Mouse (Mus musculus) intestine, embryonic 15.5 days (tissue): Measurements from ENCODE around the gene Top3a. TPM values are rescaled to one million over a fixed set of nuclear protein-coding genes. Genes with fewer than 3 reads are reported as not detected.

Experiments used
- ATAC-seq: fragments of 200-750 bp; cut with Nextera tagmentation; 2 replicates; pipeline ENCODE4 v1.8.0; 2017; ENCODE audit warnings: moderate TSS enrichment, moderate library complexity
- H3K27ac ChIP-seq: fragments of 300-500 bp; sonication (generic); 2 replicates; pipeline ENCODE4 v1.5.1; 2015; ENCODE audit warnings: mild to moderate bottlenecking, inconsistent platforms
- H3K27me3 ChIP-seq: fragments of 300-500 bp; sonication (generic); replicated peaks from 2 replicates; pipeline ENCODE4 v1.6.1; 2015; ENCODE audit warnings: inconsistent platforms
- H3K36me3 ChIP-seq: fragments of 300-500 bp; sonication (generic); 2 replicates; pipeline ENCODE4 v1.6.1; 2015; ENCODE audit warnings: inconsistent platforms
- H3K4me1 ChIP-seq: fragments of 300-500 bp; sonication (generic); replicated peaks from 2 replicates; pipeline ENCODE4 v1.6.1; 2015; ENCODE audit warnings: inconsistent platforms
- H3K4me2 ChIP-seq: fragments of 300-500 bp; sonication (generic); replicated peaks from 2 replicates; pipeline ENCODE4 v1.6.1; 2015; ENCODE audit warnings: mild to moderate bottlenecking, inconsistent platforms
- H3K4me3 ChIP-seq: fragments of 300-500 bp; sonication (generic); replicated peaks from 2 replicates; pipeline ENCODE4 v1.5.1; 2015; ENCODE audit warnings: inconsistent platforms
- H3K9ac ChIP-seq: fragments of 300-500 bp; sonication (generic); 2 replicates; pipeline ENCODE4 v1.6.1; 2015; ENCODE audit warnings: inconsistent platforms
- H3K9me3 ChIP-seq: fragments of 300-500 bp; sonication (generic); 2 replicates; pipeline ENCODE4 v1.6.1; 2016; ENCODE audit warnings: inconsistent platforms
- WGBS: fragments of 180-500 bp; shearing (Covaris S2); methylation state at CpG from one replicate; pipeline ENCODE4 v1.1.7; 2015; 5-methylcytosine and 5-hydroxymethylcytosine counted together
- polyA plus RNA-seq: library from polyadenylated mRNA; unstranded; fragments of >200 nt; fragmentation: Nextera tagmentation; extraction: Ambion mirVana; gene quantifications from 2 replicates; pipeline ENCODE4 v1.2.1, GENCODE M21; 2015

Top3a gene
- polyA plus RNA-seq, 1 experiment from 2014 or later: 13.0 TPM

DNA sequence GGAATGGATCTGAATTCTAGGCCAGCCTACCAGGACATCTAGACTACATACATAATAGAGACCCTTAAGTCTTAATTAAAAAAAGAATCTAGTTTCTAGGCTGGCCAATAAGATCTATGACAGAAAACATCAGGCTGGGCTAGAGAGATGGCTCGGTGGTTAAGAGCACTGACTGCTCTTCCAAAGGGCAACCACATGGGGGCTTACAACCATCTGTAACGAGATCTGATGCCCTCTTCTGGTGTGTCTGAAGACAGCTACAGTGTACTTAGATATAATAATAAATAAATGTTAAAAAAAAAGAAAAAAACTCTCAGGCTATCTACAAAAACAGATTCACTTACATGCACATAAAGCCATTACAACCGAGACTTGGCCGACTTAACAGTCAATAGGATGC lies 22.8 kb upstream of the Top3a start:
- WGBS: 88% methylated on average over 4 of the region's 4 CpGs
- ATAC-seq: no peak
- Histone ChIP-seq H3K9ac (no peak overlapping the region), H3K36me3 (peaks cover 23% of the 10 kb centered on the region), H3K4me1 (no peaks in the 10 kb centered on the region), H3K4me2 (no peak overlapping the region), H3K9me3 (no peaks in the 10 kb centered on the region), H3K4me3 (no peak overlapping the region), H3K27ac (no peak overlapping the region), H3K27me3 (no peaks in the 10 kb centered on the region)

DNA sequence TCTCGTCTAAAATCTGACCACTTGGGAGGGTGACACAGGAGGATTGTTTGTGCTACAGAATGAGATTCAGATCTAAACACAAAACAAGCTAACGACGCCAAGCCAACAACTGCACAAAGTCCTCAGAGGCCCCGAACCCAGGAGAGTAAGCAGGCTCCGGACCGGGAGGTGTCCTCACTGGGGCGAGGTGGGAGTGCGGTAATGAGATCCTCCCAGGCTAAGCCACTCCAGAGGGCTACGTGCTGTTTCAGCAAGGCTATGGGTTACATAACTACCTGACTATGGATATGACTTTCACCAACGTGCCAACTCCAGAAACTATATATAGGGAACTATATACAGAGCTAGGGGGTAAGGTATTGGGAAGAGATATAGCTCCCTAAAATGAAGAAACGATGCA lies 19.2 kb upstream of the Top3a start:
- no peak for ATAC-seq

DNA sequence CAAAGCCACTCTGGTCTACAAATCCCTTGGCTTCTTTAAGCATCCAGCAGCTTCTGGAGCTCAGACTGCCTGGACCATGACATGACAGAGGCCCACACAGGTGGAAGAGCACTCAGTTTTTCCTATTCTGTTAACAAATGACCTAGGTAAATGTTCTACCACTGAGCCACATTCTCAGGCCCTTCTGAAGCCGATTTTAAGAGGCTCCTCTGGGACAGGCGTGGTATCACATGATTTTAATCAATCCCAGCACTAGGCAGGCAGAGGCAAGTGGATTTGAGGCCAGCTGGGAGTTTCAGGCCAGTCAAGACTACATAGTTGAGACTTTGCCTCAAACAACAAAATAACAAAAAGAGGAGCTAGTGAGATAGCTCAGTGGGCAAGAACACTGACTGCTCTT lies 13.3 kb upstream of the Top3a start:
- Histone ChIP-seq H3K9ac (no peak overlapping the region), H3K9me3 (no peaks in the 10 kb centered on the region), H3K4me2 (no peak overlapping the region), H3K36me3 (peaks cover 46% of the 10 kb centered on the region), H3K27ac (no peak overlapping the region), H3K4me3 (no peak overlapping the region), H3K27me3 (no peaks in the 10 kb centered on the region), H3K4me1 (0 out of 2 replicates have a peak, but pooled peaks cover 2% of the 10 kb centered on the region)
- no peak for ATAC-seq
- 71% methylated on average over 2 of the region's 2 CpGs for WGBS

More for the DNA sequence above, 19.2 kb upstream of the Top3a start:
- 86% methylated on average over 11 of the region's 11 CpGs for WGBS
- H3K9ac ChIP-seq: no peak overlapping the region
- H3K4me3 ChIP-seq: no peak overlapping the region
- peaks cover 32% of the 10 kb centered on the region for H3K36me3 ChIP-seq
- H3K4me1 ChIP-seq: no peaks in the 10 kb centered on the region
- H3K4me2 ChIP-seq: no peak overlapping the region
- no peak overlapping the region for H3K27ac ChIP-seq
- H3K9me3 ChIP-seq: no peaks in the 10 kb centered on the region
- H3K27me3 ChIP-seq: no peaks in the 10 kb centered on the region

DNA sequence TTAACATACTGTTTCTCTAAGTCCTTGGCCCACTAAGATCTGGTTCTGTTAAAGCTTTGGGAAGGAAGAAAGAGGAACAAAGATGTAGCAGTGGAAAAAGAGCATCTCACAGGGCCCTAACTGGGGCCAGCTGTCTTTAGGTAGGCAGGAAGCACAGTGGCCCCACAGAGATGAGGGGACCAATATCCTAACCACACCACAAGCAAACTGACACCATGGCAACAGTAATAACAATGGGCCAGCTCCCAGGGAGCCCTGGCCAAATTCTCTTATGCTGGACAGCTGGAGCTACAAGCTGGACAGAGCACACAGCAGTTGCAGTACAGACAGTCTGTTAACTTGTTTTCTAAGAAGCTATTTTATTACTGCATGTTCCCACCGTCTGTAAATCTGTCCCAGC lies 10.4 kb upstream of the Top3a start:
- peaks cover 53% of the 10 kb centered on the region for H3K36me3 ChIP-seq
- H3K4me3 ChIP-seq: no peak overlapping the region
- H3K27me3 ChIP-seq: no peaks in the 10 kb centered on the region
- no peak overlapping the region for H3K4me2 ChIP-seq
- ATAC-seq: no peak
- WGBS: 46% methylated on average over 1 of the region's 1 CpGs
- no peaks in the 10 kb centered on the region for H3K9me3 ChIP-seq
- H3K27ac ChIP-seq: no peak overlapping the region
- H3K4me1 ChIP-seq: 0 out of 2 replicates have a peak, but pooled peaks cover 2% of the 10 kb centered on the region
- H3K9ac ChIP-seq: no peak overlapping the region

DNA sequence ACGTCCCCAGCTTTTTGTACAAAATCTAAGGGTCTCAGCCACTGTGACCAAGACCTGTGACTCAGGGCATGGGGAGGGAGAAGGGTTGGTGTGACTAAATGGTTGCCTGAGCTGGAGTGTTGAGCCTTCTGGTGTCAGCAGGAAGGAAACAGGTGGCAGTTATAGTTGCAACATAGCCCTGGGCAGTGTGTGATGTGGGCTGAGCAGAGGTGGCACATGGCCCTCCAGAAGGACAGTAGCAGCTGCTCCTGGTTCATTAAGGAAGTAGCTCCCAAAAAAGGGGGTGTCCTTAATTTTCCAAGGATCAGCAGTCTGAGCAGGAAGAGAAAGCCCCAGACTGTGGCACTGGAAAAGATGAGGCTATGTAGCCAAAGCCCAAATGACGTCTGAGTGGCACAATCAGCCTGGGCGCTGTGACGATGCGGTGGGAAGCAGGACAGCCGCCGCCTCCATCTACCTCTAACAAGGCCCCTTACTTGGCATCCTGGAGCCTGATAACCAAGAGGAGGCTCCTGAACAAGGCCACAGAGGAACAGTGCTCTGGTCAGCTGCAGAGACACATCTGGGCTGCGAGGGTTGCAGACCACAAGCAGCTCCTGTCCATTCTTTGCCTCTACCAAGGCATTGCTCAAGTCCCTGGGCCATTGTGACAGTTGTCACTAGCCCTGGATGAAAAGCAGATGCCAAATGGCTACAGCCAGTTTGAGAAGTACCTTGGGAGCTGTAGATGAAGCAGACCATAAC lies 7.2 kb upstream of the Top3a start:
- no peak for ATAC-seq
- H3K4me1 ChIP-seq: peaks cover 26% of the 10 kb centered on the region
- 88% methylated on average over 8 of the region's 8 CpGs for WGBS
- no peak overlapping the region for H3K4me2 ChIP-seq
- no peak overlapping the region for H3K9ac ChIP-seq
- no peak overlapping the region for H3K27ac ChIP-seq
- no peaks in the 10 kb centered on the region for H3K27me3 ChIP-seq
- H3K36me3 ChIP-seq: peaks cover 49% of the 10 kb centered on the region
- no peaks in the 10 kb centered on the region for H3K9me3 ChIP-seq
- H3K4me3 ChIP-seq: no peak overlapping the region

DNA sequence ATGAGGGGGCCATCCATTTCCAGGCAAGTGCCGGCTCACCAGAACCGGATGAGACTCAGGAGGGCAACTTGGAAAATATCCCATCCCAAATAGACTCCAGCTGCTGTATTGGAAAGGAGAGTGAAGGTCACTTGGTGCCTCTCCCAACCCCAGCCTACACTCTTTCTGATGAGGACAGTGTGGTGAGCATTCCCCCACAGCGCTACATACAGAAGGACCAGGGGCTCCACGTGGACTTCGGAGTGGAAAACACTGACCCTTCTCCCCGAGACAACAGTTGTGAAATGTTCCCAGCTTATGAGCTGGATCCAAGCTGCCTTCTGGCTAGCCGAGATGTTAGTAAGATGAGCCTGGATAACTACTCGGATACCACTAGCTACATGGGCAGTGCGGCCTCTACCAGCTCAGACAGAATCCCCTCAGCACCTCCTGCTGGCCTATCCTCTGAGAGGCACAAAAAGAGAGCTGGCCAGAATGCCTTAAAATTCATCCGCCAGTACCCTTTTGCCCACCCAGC lies 2.6 kb upstream of the Top3a start:
- peak overlapping the region; percentile 81 for H3K4me2 ChIP-seq
- peak overlapping the region; percentile 31 for H3K4me3 ChIP-seq
- no peak for ATAC-seq
- WGBS: 88% methylated on average over 10 of the region's 10 CpGs
- H3K4me1 ChIP-seq: peaks cover 52% of the 10 kb centered on the region
- no peaks in the 10 kb centered on the region for H3K27me3 ChIP-seq
- H3K36me3 ChIP-seq: peaks cover 23% of the 10 kb centered on the region
- H3K9me3 ChIP-seq: no peaks in the 10 kb centered on the region
- H3K27ac ChIP-seq: no peak overlapping the region
- peak overlapping the region; percentile 46 for H3K9ac ChIP-seq

DNA sequence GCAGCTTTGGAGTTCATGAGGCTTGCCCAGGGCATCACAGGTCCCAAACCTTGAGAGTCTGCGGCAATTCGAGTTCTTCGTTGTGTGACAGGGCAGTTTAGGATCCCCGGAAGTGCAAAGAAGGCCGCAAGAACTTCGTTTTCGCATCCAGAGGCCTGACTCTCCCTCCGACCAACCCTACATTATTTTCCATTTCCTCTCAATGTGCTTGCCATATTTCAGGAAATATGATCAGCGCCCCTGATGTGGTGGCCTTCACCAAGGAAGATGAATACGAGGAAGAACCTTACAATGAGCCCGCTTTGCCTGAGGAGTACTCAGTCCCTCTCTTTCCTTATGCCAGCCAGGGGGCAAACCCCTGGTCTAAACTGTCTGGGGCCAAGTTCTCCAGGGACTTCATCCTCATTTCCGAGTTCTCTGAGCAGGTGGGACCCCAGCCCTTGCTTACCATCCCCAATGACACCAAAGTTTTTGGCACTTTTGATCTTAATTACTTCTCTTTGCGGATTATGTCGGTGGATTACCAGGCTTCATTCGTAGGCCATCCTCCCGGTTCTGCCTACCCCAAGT lies 721 bp upstream of the Top3a start:
- no peaks in the 10 kb centered on the region for H3K27me3 ChIP-seq
- peaks cover 12% of the 10 kb centered on the region; the same call in 1 of the 2 replicates for H3K36me3 ChIP-seq
- WGBS: 24% methylated on average over 16 of the region's 16 CpGs
- peak overlapping the region; percentile 64 for H3K4me3 ChIP-seq
- H3K4me1 ChIP-seq: peaks cover 52% of the 10 kb centered on the region
- H3K27ac ChIP-seq: peak overlapping the region; percentile 76; the same call in 1 of the 2 replicates
- no peaks in the 10 kb centered on the region for H3K9me3 ChIP-seq
- no peak for ATAC-seq
- peak overlapping the region; percentile 80 for H3K9ac ChIP-seq
- peak overlapping the region; percentile 81 for H3K4me2 ChIP-seq

DNA sequence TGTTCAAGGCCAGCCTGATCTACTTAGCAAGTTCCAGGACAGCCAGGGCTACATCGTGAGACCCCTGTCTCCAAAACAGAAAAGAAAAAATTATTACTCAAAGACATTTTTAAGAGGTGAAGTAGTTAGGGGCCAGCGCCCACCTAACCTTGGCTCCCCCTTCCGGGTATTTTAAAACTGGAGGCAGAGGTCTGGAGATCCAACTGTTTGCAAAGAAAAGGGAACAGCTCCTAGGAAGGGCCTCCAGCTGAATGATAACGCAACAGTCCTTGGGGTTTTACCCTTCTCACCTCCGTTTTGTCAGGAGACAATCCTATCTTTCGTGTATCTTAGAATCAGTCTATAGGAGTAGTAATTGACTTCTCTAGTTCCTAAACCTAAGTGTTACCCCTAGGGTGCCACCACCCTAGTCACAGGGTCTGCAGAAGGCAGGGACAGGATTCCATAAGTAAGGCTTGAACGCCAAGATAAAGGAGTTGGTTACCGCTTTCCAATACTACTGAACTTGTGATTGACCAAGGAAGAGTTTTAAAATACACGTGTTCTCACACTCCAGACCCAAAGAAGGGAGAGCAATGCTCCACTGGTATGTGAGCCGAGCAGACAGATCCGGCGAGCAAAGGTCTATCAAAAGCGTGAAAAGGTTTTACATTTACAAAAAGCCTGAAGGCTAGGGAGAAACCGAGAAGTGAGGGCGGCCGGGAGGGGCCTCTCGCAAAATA lies 897 bp downstream of the Top3a start:
- Histone ChIP-seq H3K4me1 (peaks cover 46% of the 10 kb centered on the region), H3K4me2 (peak overlapping the region; percentile 81), H3K9me3 (no peaks in the 10 kb centered on the region), H3K4me3 (peak overlapping the region; percentile 64), H3K27ac (peak overlapping the region; percentile 76), H3K36me3 (peaks cover 12% of the 10 kb centered on the region; the same call in 1 of the 2 replicates), H3K9ac (peak overlapping the region; percentile 80), H3K27me3 (no peaks in the 10 kb centered on the region)
- ATAC-seq: peak; percentile 11; the same call in 1 of the 2 replicates
- 2% methylated on average over 17 of the region's 17 CpGs for WGBS

DNA sequence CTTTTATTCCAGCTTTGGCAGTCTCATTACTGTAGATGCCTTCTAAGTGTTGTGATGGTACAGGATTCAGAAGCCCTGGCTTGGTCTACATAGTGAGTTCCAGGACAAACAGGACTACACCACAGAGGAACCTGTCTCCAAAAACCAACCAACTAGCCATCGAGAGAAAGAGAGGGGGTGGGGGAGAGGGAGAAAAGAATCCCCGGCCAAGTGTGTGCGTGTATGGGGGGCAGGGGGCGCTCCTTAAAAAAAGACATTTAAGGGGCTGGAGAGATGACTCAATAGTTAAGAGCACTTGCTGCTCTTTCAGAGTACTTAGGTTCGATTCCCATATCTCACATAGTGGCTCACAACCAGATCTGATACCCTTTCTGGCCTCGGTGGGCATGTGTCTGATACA lies 1.6 kb downstream of the Top3a start:
- Histone ChIP-seq H3K9me3 (no peaks in the 10 kb centered on the region), H3K27ac (no peak overlapping the region), H3K9ac (no peak overlapping the region), H3K27me3 (no peaks in the 10 kb centered on the region), H3K4me2 (peak overlapping the region; percentile 81), H3K4me1 (peaks cover 40% of the 10 kb centered on the region), H3K4me3 (peak overlapping the region; percentile 64; the same call in 1 of the 2 replicates), H3K36me3 (peaks cover 12% of the 10 kb centered on the region; the same call in 1 of the 2 replicates)
- WGBS: 47% methylated on average over 6 of the region's 6 CpGs
- ATAC-seq: no peak

DNA sequence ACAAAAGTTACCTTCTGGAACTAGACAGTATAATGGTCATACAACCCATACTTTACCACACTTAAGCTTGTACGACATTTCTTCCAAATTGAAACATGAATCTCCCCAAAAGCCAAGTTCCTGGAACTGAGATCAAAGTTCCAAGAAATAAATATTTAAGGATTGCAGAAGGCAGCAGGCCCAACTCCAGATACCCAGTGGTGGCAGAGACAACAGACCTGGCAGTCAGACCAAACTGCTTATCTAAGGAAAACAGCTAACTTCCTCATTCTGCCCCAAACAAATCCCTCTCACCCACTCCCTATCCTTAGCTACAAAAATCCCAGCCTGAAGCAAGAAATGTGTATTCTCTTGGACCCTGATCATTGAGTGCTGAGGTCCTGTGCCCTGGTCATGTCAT lies 2.3 kb downstream of the Top3a start:
- H3K9ac ChIP-seq: no peak overlapping the region
- H3K4me1 ChIP-seq: peaks cover 32% of the 10 kb centered on the region
- no peak overlapping the region; the same call in 1 of the 2 replicates for H3K4me2 ChIP-seq
- H3K27me3 ChIP-seq: no peaks in the 10 kb centered on the region
- ATAC-seq: no peak
- no peak overlapping the region for H3K27ac ChIP-seq
- no peaks in the 10 kb centered on the region for H3K9me3 ChIP-seq
- H3K36me3 ChIP-seq: peaks cover 10% of the 10 kb centered on the region; the same call in 1 of the 2 replicates
- 52% methylated on average over 1 of the region's 1 CpGs for WGBS
- no peak overlapping the region for H3K4me3 ChIP-seq

DNA sequence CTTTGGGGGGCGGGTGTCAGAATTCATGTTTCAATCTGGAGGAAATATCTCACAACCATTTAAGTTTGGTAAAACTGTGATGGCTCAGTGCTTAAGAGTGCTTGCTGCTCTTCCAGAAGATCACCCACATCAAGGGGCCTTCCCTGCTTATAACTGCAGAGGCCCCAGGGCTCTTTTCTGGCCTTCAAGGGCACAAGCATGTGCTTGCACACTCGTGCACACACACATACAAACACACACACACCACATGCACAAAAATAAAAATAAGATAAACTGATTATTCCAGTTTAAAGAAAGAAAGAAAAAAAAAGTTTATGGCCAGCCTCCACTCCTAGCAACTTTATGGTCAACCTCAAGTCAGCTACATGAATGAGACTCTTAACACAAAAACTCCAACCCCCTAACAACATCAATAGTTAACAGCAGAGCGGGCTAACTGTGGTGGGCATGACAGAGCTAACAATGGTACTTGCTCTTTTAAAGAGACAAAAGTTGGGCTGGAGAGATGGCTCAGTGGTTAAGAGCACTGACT lies 2.9 kb downstream of the Top3a start:
- no peak overlapping the region for H3K4me2 ChIP-seq
- WGBS: 89% methylated on average over 3 of the region's 3 CpGs
- H3K27ac ChIP-seq: no peak overlapping the region

DNA sequence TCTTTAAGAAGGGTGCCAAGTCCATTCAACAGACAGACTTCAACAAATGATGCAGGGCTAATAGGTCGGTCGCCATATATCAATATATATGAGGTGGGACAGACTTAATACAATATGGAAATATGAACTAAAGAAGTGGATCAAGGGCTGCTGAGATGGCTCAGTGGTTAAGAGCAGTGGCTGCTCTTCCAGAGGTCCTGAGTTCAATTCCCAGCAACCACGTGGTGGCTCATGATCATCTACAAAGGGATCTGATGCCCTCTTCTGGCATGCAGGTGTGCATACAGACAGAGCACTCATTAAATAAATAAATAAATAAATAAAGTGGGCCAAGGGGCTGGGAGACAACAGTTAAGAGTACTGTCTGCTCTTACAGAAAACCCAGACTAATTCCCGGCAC lies 5.0 kb downstream of the Top3a start:
- Histone ChIP-seq H3K4me2 (no peak overlapping the region), H3K9ac (no peak overlapping the region), H3K36me3 (no peaks in the 10 kb centered on the region), H3K27ac (no peak overlapping the region), H3K27me3 (no peaks in the 10 kb centered on the region), H3K4me3 (no peak overlapping the region), H3K9me3 (no peaks in the 10 kb centered on the region), H3K4me1 (peaks cover 13% of the 10 kb centered on the region)
- 83% methylated on average over 4 of the region's 4 CpGs for whole genome bisulfite sequencing
- ATAC-seq: no peak

More for the DNA sequence above, 2.9 kb downstream of the Top3a start:
- no peaks in the 10 kb centered on the region for H3K27me3 ChIP-seq
- no peak for ATAC-seq
- H3K4me1 ChIP-seq: peaks cover 26% of the 10 kb centered on the region
- H3K4me3 ChIP-seq: no peak overlapping the region
- 0 out of 2 replicates have a peak, but pooled peaks cover 4% of the 10 kb centered on the region for H3K36me3 ChIP-seq
- H3K9me3 ChIP-seq: no peaks in the 10 kb centered on the region
- no peak overlapping the region for H3K9ac ChIP-seq
